Comparison of ENCODE assay signal across 15 mouse cellular contexts in the genomic region with DNA sequence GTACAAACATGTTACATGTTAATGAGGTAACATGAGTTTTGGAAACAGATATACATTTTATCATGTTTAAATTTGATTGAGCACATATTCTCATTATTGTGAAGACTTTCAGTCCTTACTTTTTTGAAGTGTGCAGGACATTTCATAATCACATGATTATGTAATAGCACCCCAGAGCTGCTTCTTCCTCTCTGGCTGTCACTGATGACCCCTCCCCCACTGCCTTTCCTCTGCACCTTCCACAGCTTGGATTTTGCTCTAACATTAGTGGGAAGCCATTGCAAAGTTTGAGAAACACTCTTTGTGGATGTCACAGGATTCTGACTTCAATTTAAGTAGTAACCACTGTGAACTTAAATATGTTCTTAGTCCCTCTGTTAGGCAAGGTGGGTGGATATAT.
A peak's percentile ranks its signal among the peaks of the same experiment; 100 is the strongest.
DNase-seq lines count a peak whose midpoint lies in the region; ATAC-seq and TF ChIP-seq lines count a peak whose summit lies in the region.
"Had no signal": no experiment of that assay in that cellular context is flagged by ENCODE, and none has a peak within 500 bp of the region (broad histone marks: within the 10 kb centered on the region; RNA-seq: fewer than 3 reads in every experiment).

No protein-coding gene starts in this region.

- H3K4me3 ChIP-seq in liver, adult 2 months (ENCODE audit: insufficient read depth, low read depth, low read length) = no peak overlapping the region
- no peak overlapping the region for H3K4me3 ChIP-seq in liver, embryonic 12.5 days
- H3K4me3 ChIP-seq: embryonic facial prominence, embryonic 12.5 days; forebrain, embryonic 15.5 days; heart, embryonic 13.5 days; hindbrain, embryonic 15.5 days had no signal

- H3K27ac ChIP-seq in liver, adult 2 months (replicated peaks; ENCODE audit: insufficient read depth, low read depth, low read length) = no peak overlapping the region
- H3K27ac ChIP-seq in liver, embryonic 12.5 days = no peak overlapping the region
- H3K27ac ChIP-seq: embryonic facial prominence, embryonic 12.5 days; forebrain, embryonic 15.5 days; heart, embryonic 13.5 days; hindbrain, embryonic 15.5 days had no signal

- no peaks in the 10 kb centered on the region for H3K4me1 ChIP-seq in liver, adult 2 months (ENCODE audit: control insufficient read depth, insufficient read depth, low read length)
- H3K4me1 ChIP-seq in liver, embryonic 12.5 days = no peaks in the 10 kb centered on the region
- H3K4me1 ChIP-seq: embryonic facial prominence, embryonic 12.5 days; forebrain, embryonic 15.5 days; heart, embryonic 13.5 days; hindbrain, embryonic 15.5 days had no signal

- no peak overlapping the region for H3K4me2 ChIP-seq in liver, embryonic 12.5 days
- H3K4me2 ChIP-seq: embryonic facial prominence, embryonic 12.5 days; forebrain, embryonic 15.5 days; heart, embryonic 13.5 days; hindbrain, embryonic 15.5 days had no signal

- no peaks in the 10 kb centered on the region for H3K79me2 ChIP-seq in liver, adult 2 months (ENCODE audit: control insufficient read depth, insufficient read depth, low read length)

- H3K36me3 ChIP-seq in liver, adult 2 months (ENCODE audit: control insufficient read depth, insufficient read depth, low read length) = no peaks in the 10 kb centered on the region
- no peaks in the 10 kb centered on the region for H3K36me3 ChIP-seq in liver, embryonic 12.5 days
- H3K36me3 ChIP-seq: embryonic facial prominence, embryonic 12.5 days; forebrain, embryonic 15.5 days; hindbrain, embryonic 15.5 days had no signal

- TF ChIP-seq POLR2A in liver, adult 2 months (IDR thresholded peaks at IDR 0.05; ENCODE audit: extremely low read depth, insufficient read depth, low read length) = no peak

- no peaks in the 10 kb centered on the region for H3K9me3 ChIP-seq in liver, embryonic 12.5 days (replicated peaks)
- H3K9me3 ChIP-seq: embryonic facial prominence, embryonic 12.5 days; forebrain, embryonic 15.5 days; heart, embryonic 13.5 days; hindbrain, embryonic 15.5 days had no signal

- no peak for ATAC-seq in liver, embryonic 12.5 days
- ATAC-seq in common myeloid progenitor, adult 5-6 weeks (replicated peaks; ENCODE audit: low read depth, poor library complexity, severe bottlenecking) = 0 out of 2 replicates have a peak, but pooled peaks have one; percentile 45
- ATAC-seq in monocyte, adult 5-6 weeks (replicated peaks; ENCODE audit: insufficient number of reproducible peaks, low FRiP score, low TSS enrichment, poor library complexity, severe bottlenecking) = 0 out of 2 replicates have a peak, but pooled peaks have one; percentile 43
- ATAC-seq: forebrain, embryonic 15.5 days had no signal

- DNase-seq in liver, adult 2 months (ENCODE audit: extremely low read depth, low read depth, low spot score) = peak; percentile 31
- peak; percentile 47 for DNase-seq in 416B (ENCODE audit: low read depth)
- DNase-seq in natural killer cell, adult 2 months (ENCODE audit: low spot score in 2 of 2) = no peak
- DNase-seq: adrenal gland, postnatal 10 days; cerebellum, adult 11 months; cerebellum, adult 8-10 months; cerebellum, postnatal 14 days; heart, postnatal 36 days had no signal

- no peak overlapping the region for H3K9ac ChIP-seq in liver, adult 2 months (ENCODE audit: low read depth, low read length)
- H3K9ac ChIP-seq in liver, embryonic 12.5 days = no peak overlapping the region
- H3K9ac ChIP-seq: embryonic facial prominence, embryonic 12.5 days; forebrain, embryonic 15.5 days; heart, embryonic 13.5 days; hindbrain, embryonic 15.5 days had no signal

- H3K27me3 ChIP-seq in liver, adult 2 months (ENCODE audit: control insufficient read depth, insufficient read depth, low read length) = no peaks in the 10 kb centered on the region
- H3K27me3 ChIP-seq in liver, embryonic 12.5 days (replicated peaks) = no peaks in the 10 kb centered on the region
- H3K27me3 ChIP-seq: embryonic facial prominence, embryonic 12.5 days; forebrain, embryonic 15.5 days; heart, embryonic 13.5 days; hindbrain, embryonic 15.5 days had no signal

- TF ChIP-seq CTCF in liver, adult 2 months (IDR thresholded peaks at IDR 0.05; ENCODE audit: low read depth, low read length) = no peak

Comparison
In these comparisons a context has a peak if more than half of its experiments do, and no peak if none do; other contexts are left out.
1. DNase-seq: peak in liver, adult 2 months (single experiment) and 416B (single experiment); none in natural killer cell, adult 2 months (0 of 2).